Mouse (Mus musculus) olfactory bulb, adult 2 months (tissue): ENCODE measurements around the gene 2310030G06Rik. TPM values are rescaled to one million over a fixed set of nuclear protein-coding genes. Genes with fewer than 3 reads are reported as not detected.
A peak's percentile ranks its signal among the peaks of the same experiment; 100 is the strongest.

ENCODE experiments used
- H3K27ac ChIP-seq: fragments of 200-500 bp; 2 replicates; pipeline ENCODE4 v1.5.1; 2012; ENCODE audit warnings: low read depth, low read length; ENCODE audit not compliant: insufficient read depth
- H3K4me1 ChIP-seq: fragments of 200-500 bp; 2 replicates; pipeline ENCODE4 v1.6.1; 2012; ENCODE audit warnings: low read length; ENCODE audit not compliant: control insufficient read depth, insufficient read depth
- H3K4me3 ChIP-seq: fragments of 200-500 bp; 2 replicates; pipeline ENCODE4 v1.5.1; 2012; ENCODE audit warnings: mild to moderate bottlenecking, low read depth, low read length, moderate library complexity; ENCODE audit not compliant: insufficient read depth
- CTCF ChIP-seq: fragments of 200-500 bp; IDR thresholded peaks from 2 replicates; pipeline ENCODE4 v1.5.1; 2012; ENCODE audit warnings: low read depth, mild to moderate bottlenecking, low read length, moderate library complexity; ENCODE audit not compliant: insufficient read depth
- POLR2A ChIP-seq: fragments of 200-500 bp; IDR thresholded peaks from 2 replicates; pipeline ENCODE4 v1.6.1; 2012; ENCODE audit warnings: mild to moderate bottlenecking, low read depth, low read length, moderate library complexity; ENCODE audit not compliant: insufficient read depth
- WGBS: fragments of 180-500 bp; shearing (Covaris S2); methylation state at CpG from one replicate; pipeline ENCODE4 v1.1.7; 2018; 5-methylcytosine and 5-hydroxymethylcytosine counted together
- polyA plus RNA-seq: library from polyadenylated mRNA; stranded (reverse); fragments of >200 nt; gene quantifications from 2 replicates; pipeline ENCODE4 v1.2.4, GENCODE M21; 2012; ENCODE audit warnings: low replicate concordance; ENCODE audit not compliant: missing spikeins, insufficient read depth, insufficient read length

The 2310030G06Rik gene
- polyA plus RNA-seq, 1 experiment = not detected

DNA sequence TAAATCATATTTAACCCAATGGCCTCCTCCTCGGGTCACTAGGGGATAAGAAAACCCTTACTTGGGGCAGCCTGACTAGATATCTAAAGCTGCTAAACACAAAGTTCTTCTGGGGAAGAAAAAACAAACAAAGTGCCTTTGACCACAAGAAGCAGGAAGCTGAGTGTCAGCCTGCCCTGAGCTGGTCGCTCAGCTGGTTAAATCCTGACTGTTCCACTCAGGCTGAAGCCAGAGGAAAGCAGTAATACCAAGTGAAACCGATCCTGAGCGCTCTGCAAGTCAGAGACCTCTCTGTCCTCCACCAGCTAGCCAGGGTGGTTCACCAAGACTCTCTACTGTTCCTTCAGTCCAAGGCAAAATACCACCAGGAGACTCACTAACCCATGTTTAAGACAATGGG lies 16.7 kb downstream of the 2310030G06Rik start:
- Histone ChIP-seq H3K4me3 (no peak overlapping the region), H3K27ac (no peak overlapping the region), H3K4me1 (peaks cover 21% of the 10 kb centered on the region)
- 76% methylated on average over 4 of the region's 4 CpGs for WGBS
- TF ChIP-seq POLR2A (no peak), CTCF (no peak)

DNA sequence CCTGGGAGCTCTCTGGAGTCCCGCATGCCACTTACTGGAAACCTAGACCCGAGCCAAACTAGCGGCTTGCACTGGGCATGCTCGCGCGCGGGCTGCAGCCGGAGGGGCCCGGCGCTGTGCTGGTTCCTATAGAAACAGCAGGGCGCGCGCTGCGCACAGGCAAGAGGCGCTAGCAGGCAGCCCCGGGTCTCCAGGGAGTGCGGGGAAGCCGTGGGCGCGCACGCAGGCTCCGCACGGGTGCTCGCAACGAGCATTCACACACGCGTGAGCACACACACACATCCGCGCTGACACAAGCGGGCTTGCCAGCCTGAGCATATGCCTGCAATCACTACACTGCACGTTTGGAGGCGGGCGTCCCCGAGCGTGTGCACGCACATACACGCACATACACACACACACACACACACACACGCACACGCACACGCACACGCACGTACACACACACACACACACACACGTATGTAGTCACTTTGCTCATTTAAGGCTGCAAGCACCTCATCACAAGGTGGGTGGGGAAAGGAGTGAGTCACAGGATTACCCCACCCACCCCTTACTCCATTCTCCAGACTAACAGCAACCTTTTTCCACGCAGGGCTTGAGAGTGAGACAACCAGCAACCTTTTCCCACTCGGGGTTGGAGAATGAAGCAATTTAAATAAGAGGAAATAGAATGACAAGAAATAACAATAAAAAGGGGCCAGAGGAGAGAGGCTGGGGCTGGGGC lies 18.2 kb downstream of the 2310030G06Rik start:
- Histone ChIP-seq H3K4me1 (peaks cover 29% of the 10 kb centered on the region), H3K27ac (peak overlapping the region; percentile 65)
- peak; percentile 37; the same call in 1 of the 2 replicates for TF ChIP-seq POLR2A
- TF ChIP-seq CTCF = no peak

DNA sequence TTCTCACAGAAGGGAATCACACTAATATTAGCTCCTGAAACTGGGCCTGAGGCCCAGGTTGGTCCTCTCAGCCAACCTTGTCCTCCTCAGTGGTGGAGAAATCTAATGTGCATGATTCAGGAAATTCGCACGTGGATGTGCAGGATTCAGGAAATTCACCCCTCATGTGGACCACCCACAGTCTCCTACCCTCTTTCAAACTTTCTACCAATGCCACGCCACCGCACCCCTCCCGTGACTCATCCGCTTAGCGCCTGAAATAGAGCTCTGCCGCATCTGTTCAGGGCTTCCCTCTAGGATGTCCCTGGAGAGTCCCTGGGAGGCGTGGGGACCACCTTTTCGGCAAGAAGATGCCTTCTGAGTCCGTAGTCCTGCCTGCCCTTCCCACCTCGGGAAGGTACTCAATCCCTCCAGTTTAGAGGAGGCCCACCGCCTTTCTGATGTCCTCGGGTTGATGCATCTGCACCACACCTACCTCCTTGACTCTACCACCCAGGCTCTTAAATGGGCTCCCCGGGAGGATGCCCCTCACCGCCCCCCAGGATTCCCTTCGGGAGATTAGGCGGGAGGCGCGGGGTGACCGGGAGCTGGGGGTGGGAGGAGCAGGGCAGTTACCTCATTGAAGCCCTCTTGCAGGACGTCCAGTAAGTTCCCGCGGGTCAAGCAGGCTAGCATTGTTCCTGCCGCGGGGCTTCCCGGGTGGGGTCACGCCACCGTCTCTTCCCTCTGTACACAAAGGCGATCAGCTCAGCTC lies 19.0 kb downstream of the 2310030G06Rik start:
- Histone ChIP-seq H3K4me3 (peak overlapping the region; percentile 81), H3K27ac (no peak overlapping the region), H3K4me1 (peaks cover 34% of the 10 kb centered on the region)
- WGBS = 6% methylated on average over 30 of the region's 30 CpGs
- no peak for TF ChIP-seq POLR2A
- TF ChIP-seq CTCF = no peak

More for the DNA sequence above, 18.2 kb downstream of the 2310030G06Rik start:
- WGBS = under 1% methylated on average over 45 of the region's 45 CpGs
- H3K4me3 ChIP-seq = peak overlapping the region; percentile 81

DNA sequence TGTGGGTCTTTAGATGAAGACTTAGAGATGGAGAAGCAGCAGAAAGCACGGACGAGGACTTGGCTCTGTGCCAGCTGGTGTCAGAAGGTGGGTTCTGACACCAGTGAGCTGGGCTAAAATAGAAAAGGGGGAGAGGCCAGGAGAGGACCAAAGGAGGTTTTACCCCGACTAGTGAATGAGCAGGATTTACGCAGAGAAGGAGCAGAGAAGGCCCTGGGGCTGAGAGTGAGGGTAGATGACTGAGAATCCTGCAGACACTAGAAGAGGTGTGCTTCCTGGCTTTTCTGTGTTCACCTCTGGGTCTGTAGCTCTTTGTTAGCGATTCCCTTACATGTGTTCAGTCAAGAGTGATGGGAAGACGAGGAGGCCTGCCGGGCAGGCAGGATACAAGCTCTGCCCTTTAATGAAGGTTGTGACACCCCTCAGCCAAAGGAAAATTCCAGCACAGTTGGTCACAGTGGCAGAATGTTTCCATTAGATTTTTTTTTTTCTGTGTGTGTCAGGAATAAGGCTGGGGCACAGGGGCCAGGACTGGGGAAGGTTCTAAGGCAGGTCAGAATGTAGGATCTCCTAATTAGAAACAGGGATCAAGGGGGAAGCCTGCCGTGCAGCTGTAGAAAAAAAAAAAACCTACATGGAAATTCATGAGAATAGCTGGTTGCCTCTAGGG lies 20.3 kb downstream of the 2310030G06Rik start:
- H3K4me3 ChIP-seq = no peak overlapping the region

DNA sequence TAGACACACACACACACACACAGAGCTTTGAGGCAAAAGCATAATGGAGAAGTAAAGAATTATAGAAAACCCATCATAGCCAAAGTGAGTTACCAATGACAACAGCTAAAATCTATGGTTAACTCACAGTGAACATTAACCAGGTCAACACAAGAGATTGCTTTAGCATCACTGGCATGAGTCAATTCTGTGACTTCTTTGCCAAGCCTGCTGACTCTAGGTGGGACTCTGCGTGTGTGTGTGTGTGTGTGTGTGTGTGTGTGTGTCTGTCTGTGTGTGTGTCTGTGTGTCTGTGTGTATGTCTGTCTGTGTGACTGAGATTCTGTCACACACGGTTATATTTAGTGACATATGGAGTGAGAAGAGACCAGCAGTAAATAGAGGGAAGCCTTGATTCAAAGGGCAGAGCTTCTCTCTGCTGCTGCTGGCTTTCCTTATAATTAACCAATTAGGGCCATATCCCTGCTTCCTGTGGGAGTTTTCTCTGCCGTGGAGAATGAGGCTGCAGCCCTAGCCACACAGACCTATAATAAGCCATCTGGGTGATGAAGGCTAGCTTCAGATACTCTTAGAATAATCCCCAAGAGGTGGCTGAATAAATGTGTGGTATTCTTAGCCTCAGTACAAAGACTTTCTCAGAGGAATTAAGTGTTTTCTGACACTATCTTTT lies 21.5 kb downstream of the 2310030G06Rik start:
- no peak overlapping the region for H3K27ac ChIP-seq
- H3K4me3 ChIP-seq = no peak overlapping the region
- H3K4me1 ChIP-seq = peaks cover 37% of the 10 kb centered on the region
- no peak for TF ChIP-seq CTCF
- no peak for TF ChIP-seq POLR2A
- 23% methylated on average over 3 of the region's 3 CpGs for WGBS

More for the DNA sequence above, 20.3 kb downstream of the 2310030G06Rik start:
- WGBS = 36% methylated on average over 8 of the region's 8 CpGs
- Histone ChIP-seq H3K4me1 (peaks cover 37% of the 10 kb centered on the region), H3K27ac (no peak overlapping the region)
- TF ChIP-seq POLR2A (no peak), CTCF (no peak)

DNA sequence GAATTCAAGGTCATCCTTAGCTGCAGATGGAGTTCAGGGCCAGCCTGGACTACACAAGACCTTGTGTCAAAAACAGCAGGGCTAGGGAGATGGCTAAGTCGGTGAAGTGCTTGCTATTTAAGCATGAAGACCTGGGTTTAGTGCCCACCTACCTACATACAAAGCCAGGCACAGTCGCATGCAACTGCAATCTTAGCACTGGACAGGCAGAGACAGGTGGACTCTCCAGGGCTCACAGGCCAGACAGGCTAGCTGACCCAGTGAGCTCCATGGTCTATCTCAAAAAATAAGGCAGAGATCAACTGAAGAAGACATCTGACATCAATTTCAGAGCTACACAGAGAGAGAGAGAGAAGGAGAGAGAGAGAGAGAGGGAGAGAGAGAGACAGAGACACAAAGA lies 22.2 kb downstream of the 2310030G06Rik start:
- peaks cover 37% of the 10 kb centered on the region for H3K4me1 ChIP-seq
- TF ChIP-seq CTCF (no peak), POLR2A (no peak)
- no peak overlapping the region for H3K27ac ChIP-seq
- 78% methylated on average over 2 of the region's 2 CpGs for WGBS
- H3K4me3 ChIP-seq = no peak overlapping the region

DNA sequence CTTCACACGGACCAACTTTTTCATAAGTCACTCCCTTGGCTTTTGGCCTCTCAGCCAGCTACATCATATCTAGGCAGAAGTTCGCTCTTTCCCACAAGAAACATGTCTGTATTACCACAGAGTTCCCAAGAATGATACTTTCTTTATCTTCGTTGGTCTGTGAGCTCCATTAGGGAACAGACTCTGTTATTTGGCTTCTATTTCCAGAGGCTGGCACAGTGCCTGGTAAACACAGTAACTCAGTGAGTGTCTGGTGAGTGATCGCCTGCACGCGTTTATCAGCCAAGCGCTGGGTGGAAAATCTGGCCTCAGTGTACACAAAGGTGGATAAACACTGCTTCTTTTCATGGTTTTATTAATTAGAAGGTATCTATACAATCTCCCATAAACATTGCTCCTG lies 22.9 kb downstream of the 2310030G06Rik start:
- Histone ChIP-seq H3K27ac (peak overlapping the region; percentile 87), H3K4me1 (peaks cover 33% of the 10 kb centered on the region), H3K4me3 (no peak overlapping the region)
- TF ChIP-seq POLR2A (no peak), CTCF (no peak)
- 6% methylated on average over 7 of the region's 7 CpGs for WGBS

DNA sequence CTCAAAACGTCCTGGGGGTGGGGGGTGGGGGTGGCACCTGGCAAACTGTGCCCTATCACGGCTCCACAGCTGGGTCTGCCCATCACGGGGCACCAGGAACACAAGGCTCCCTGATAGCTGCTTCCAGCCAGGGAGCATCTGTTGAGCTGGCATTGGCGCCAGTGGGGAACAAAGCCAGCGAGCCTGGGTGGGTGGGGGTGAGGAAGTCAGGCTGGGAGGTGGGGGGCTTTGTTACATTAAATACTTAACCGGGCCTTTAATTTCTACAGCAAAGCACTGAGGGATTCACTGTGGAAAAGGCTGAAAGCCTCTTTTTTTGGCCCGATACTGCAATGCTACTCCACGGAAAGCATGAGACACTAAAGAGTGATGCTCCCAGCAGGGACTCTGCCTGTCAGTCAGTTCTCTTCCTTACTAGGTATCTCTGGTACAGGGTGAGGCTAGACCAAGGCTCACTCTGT lies 23.9 kb downstream of the 2310030G06Rik start:
- WGBS = 21% methylated on average over 8 of the region's 8 CpGs
- Histone ChIP-seq H3K4me3 (no peak overlapping the region), H3K4me1 (peaks cover 28% of the 10 kb centered on the region), H3K27ac (no peak overlapping the region)
- no peak for TF ChIP-seq CTCF
- no peak for TF ChIP-seq POLR2A
